Mouse (Mus musculus) forebrain, embryonic 11.5 days (tissue): Measurements from ENCODE around the gene Runx3. TPM values are rescaled to one million over a fixed set of nuclear protein-coding genes. Genes with fewer than 3 reads are reported as not detected.

Source experiments
- ATAC-seq: fragments of 200-750 bp; cut with Nextera tagmentation; replicated peaks from 2 replicates; pipeline ENCODE4 v1.8.0; 2017; ENCODE audit warnings: moderate TSS enrichment; ENCODE audit not compliant: low FRiP score
- DNase-seq: peaks from one replicate; pipeline ENCODE4 v3.0.0-alpha.2; 2017; ENCODE audit warnings: low spot score
- H3K27ac ChIP-seq: fragments of 300-500 bp; sonication (generic); 2 replicates; pipeline ENCODE4 v1.5.1; 2014; ENCODE audit warnings: low read depth, low read length
- H3K27me3 ChIP-seq: fragments of 300-500 bp; sonication (generic); 2 replicates; pipeline ENCODE4 v1.6.1; 2014; ENCODE audit warnings: mild to moderate bottlenecking, low read length, mixed read lengths; ENCODE audit not compliant: control insufficient read depth, insufficient read depth
- H3K36me3 ChIP-seq: fragments of 300-500 bp; sonication (generic); 2 replicates; pipeline ENCODE4 v1.6.1; 2014; ENCODE audit warnings: mild to moderate bottlenecking, low read length, moderate library complexity, mixed read lengths; ENCODE audit not compliant: control insufficient read depth, insufficient read depth
- H3K4me1 ChIP-seq: fragments of 300-500 bp; sonication (generic); replicated peaks from 2 replicates; pipeline ENCODE4 v1.6.1; 2014; ENCODE audit warnings: low read length, mixed read lengths; ENCODE audit not compliant: control insufficient read depth, insufficient read depth
- H3K4me2 ChIP-seq: fragments of 300-500 bp; sonication (generic); 2 replicates; pipeline ENCODE4 v1.6.1; 2014; ENCODE audit warnings: low read depth, mild to moderate bottlenecking, low read length, moderate library complexity, mixed read lengths; ENCODE audit not compliant: severe bottlenecking
- H3K4me3 ChIP-seq: fragments of 300-500 bp; sonication (generic); 2 replicates; pipeline ENCODE4 v1.5.1; 2014; ENCODE audit warnings: low read depth, low read length
- H3K9ac ChIP-seq: fragments of 300-500 bp; sonication (generic); 2 replicates; pipeline ENCODE4 v1.6.1; 2014; ENCODE audit warnings: low read length
- H3K9me3 ChIP-seq: fragments of 300-500 bp; sonication (generic); 2 replicates; pipeline ENCODE4 v1.6.1; 2016; ENCODE audit warnings: low read length, mixed read lengths; ENCODE audit not compliant: control insufficient read depth
- WGBS: fragments of 180-500 bp; shearing (Covaris S2); extraction: QIAGEN DNeasy Blood & Tissue Kit; methylation state at CpG from one replicate; pipeline ENCODE4 v1.1.7; 2014; 5-methylcytosine and 5-hydroxymethylcytosine counted together
- polyA plus RNA-seq: library from polyadenylated mRNA; unstranded; fragments of >200 nt; fragmentation: Nextera tagmentation; extraction: Ambion mirVana; gene quantifications from 2 replicates; pipeline ENCODE4 v1.2.1, GENCODE M21; 2014

Gene Runx3
- polyA plus RNA-seq, 1 experiment from 2014 or later = 0.04 TPM

GRCm38 (mm10) chr4:135220641-135221040, 100.2 kb downstream of the Runx3 start:
- no peak overlapping the region for H3K9ac ChIP-seq
- 90% methylated on average over 3 of the region's 3 CpGs for WGBS
- ATAC-seq (no peak), DNase-seq (no peak)
- H3K4me2 ChIP-seq = no peak overlapping the region
- no peak overlapping the region for H3K4me3 ChIP-seq
- peaks cover 6% of the 10 kb centered on the region; the same call in 1 of the 2 replicates for H3K36me3 ChIP-seq
- no peaks in the 10 kb centered on the region for H3K4me1 ChIP-seq
- H3K27me3 ChIP-seq = no peaks in the 10 kb centered on the region
- no peaks in the 10 kb centered on the region for H3K9me3 ChIP-seq
- no peak overlapping the region for H3K27ac ChIP-seq

- ATAC-seq (no peak), DNase-seq (no peak)
- H3K4me1 ChIP-seq = no peaks in the 10 kb centered on the region
- no peak overlapping the region for H3K9ac ChIP-seq
- no peak overlapping the region for H3K4me2 ChIP-seq
- H3K4me3 ChIP-seq = no peak overlapping the region
- no peaks in the 10 kb centered on the region for H3K9me3 ChIP-seq
- 91% methylated on average over 12 of the region's 12 CpGs for WGBS
- peaks cover 6% of the 10 kb centered on the region; the same call in 1 of the 2 replicates for H3K36me3 ChIP-seq
- no peaks in the 10 kb centered on the region for H3K27me3 ChIP-seq
- no peak overlapping the region for H3K27ac ChIP-seq
Observed at GRCm38 (mm10) chr4:135221632-135222407, 101.4 kb downstream of the Runx3 start.

GRCm38 (mm10) chr4:135223808-135224207, 103.4 kb downstream of the Runx3 start:
- ATAC-seq = no peak
- DNase-seq = no peak
- Histone ChIP-seq H3K9ac (no peak overlapping the region), H3K4me2 (no peak overlapping the region), H3K27ac (no peak overlapping the region), H3K36me3 (no peaks in the 10 kb centered on the region; the same call in 1 of the 2 replicates), H3K4me3 (no peak overlapping the region), H3K9me3 (no peaks in the 10 kb centered on the region), H3K4me1 (no peaks in the 10 kb centered on the region), H3K27me3 (no peaks in the 10 kb centered on the region)
- WGBS = 94% methylated on average over 9 of the region's 9 CpGs

- WGBS = 93% methylated on average over 12 of the region's 12 CpGs
- Histone ChIP-seq H3K9ac (no peak overlapping the region), H3K4me3 (no peak overlapping the region), H3K27ac (no peak overlapping the region), H3K36me3 (no peaks in the 10 kb centered on the region; the same call in 1 of the 2 replicates), H3K27me3 (no peaks in the 10 kb centered on the region), H3K4me1 (no peaks in the 10 kb centered on the region), H3K4me2 (no peak overlapping the region), H3K9me3 (no peaks in the 10 kb centered on the region)
- ATAC-seq (no peak), DNase-seq (no peak)
Observed at GRCm38 (mm10) chr4:135226008-135226667, 105.7 kb downstream of the Runx3 start.

Other genes starting within 250 kb of the Runx3 start
- 114 and 117 TPM in 2 replicates for gene Tmem50a, start 205.6 kb upstream of the Runx3 start, polyA plus RNA-seq
- gene Rsrp1, start 197.1 kb upstream of the Runx3 start, polyA plus RNA-seq = 332 and 356 TPM in 2 replicates
- 59.0 and 66.7 TPM in 2 replicates for gene Syf2, start 189.8 kb upstream of the Runx3 start, polyA plus RNA-seq
- gene Clic4, start 152.2 kb downstream of the Runx3 start, polyA plus RNA-seq = 194 and 195 TPM in 2 replicates
- gene Srrm1, start 232.7 kb downstream of the Runx3 start, polyA plus RNA-seq = 212 and 241 TPM in 2 replicates